Mouse (Mus musculus) ES-Bruce4 (cell line): Measurements from ENCODE around the gene Ech1. TPM values are rescaled to one million over a fixed set of nuclear protein-coding genes. Genes with fewer than 3 reads are reported as not detected.

Experiments
- H3K27ac ChIP-seq: 2 replicates; pipeline ENCODE4 v1.5.1; 2012; ENCODE audit warnings: low read length, inconsistent platforms; ENCODE audit not compliant: insufficient read depth
- H3K27me3 ChIP-seq: 2 replicates; pipeline ENCODE4 v1.6.1; 2012; ENCODE audit warnings: mild to moderate bottlenecking, low read length, inconsistent platforms; ENCODE audit not compliant: control insufficient read depth, poor library complexity, insufficient read depth, severe bottlenecking
- H3K36me3 ChIP-seq: 2 replicates; pipeline ENCODE4 v1.6.1; 2012; ENCODE audit warnings: inconsistent platforms, mild to moderate bottlenecking, low read length, moderate library complexity; ENCODE audit not compliant: control insufficient read depth, poor library complexity, insufficient read depth, severe bottlenecking
- H3K4me1 ChIP-seq: one replicate; pipeline ENCODE4 v1.8.1; 2011; ENCODE audit warnings: low read length; ENCODE audit not compliant: control insufficient read depth, insufficient read depth
- H3K4me3 ChIP-seq: 2 replicates; pipeline ENCODE4 v1.5.1; 2011; ENCODE audit warnings: low read depth, mild to moderate bottlenecking, low read length
- H3K9ac ChIP-seq: 2 replicates; pipeline ENCODE4 v1.6.1; 2012; ENCODE audit warnings: low read depth, mild to moderate bottlenecking, inconsistent platforms; ENCODE audit not compliant: poor library complexity, severe bottlenecking
- H3K9me3 ChIP-seq: replicated peaks from 2 replicates; pipeline ENCODE4 v1.6.1; 2012; ENCODE audit warnings: mild to moderate bottlenecking, low read length, inconsistent platforms; ENCODE audit not compliant: control insufficient read depth, poor library complexity, insufficient read depth, severe bottlenecking
- CTCF ChIP-seq: IDR thresholded peaks from one replicate; pipeline ENCODE4 v1.8.1; 2011; ENCODE audit warnings: low read depth, low read length
- EP300 ChIP-seq: IDR thresholded peaks from 2 replicates; pipeline ENCODE4 v1.6.1; 2011; ENCODE audit warnings: low read depth, low read length; ENCODE audit not compliant: insufficient read depth
- POLR2A ChIP-seq: IDR thresholded peaks from one replicate; pipeline ENCODE4 v1.8.1; 2011; ENCODE audit warnings: low read length; ENCODE audit not compliant: insufficient read depth
- polyA plus RNA-seq: library from polyadenylated mRNA; stranded (reverse); fragments of >200 nt; gene quantifications from 2 replicates; pipeline ENCODE4 v1.2.4, GENCODE M21; 2011; ENCODE audit warnings: low read depth; ENCODE audit not compliant: missing spikeins, insufficient read depth, insufficient read length

Ech1 gene
- polyA plus RNA-seq, 1 experiment, result 41.3 TPM

- TF ChIP-seq CTCF, result no peak
- no peak for TF ChIP-seq EP300
- no peak for TF ChIP-seq POLR2A
- H3K4me1 ChIP-seq, result no peaks in the 10 kb centered on the region
- H3K27me3 ChIP-seq, result no peaks in the 10 kb centered on the region
- no peak overlapping the region for H3K9ac ChIP-seq
- no peaks in the 10 kb centered on the region; the same call in 1 of the 2 replicates for H3K36me3 ChIP-seq
- no peaks in the 10 kb centered on the region for H3K9me3 ChIP-seq
- H3K4me3 ChIP-seq, result no peak overlapping the region
- H3K27ac ChIP-seq, result no peak overlapping the region
These were observed 6.6 kb downstream of the Ech1 start for GRCm38 (mm10) chr7:28831411-28832125.

GRCm38 (mm10) chr7:28832137-28832536, 7.1 kb downstream of the Ech1 start:
- H3K27ac ChIP-seq, result no peak overlapping the region
- H3K4me1 ChIP-seq, result no peaks in the 10 kb centered on the region
- H3K4me3 ChIP-seq, result no peak overlapping the region
- no peaks in the 10 kb centered on the region for H3K9me3 ChIP-seq
- TF ChIP-seq EP300, result no peak
- TF ChIP-seq POLR2A, result no peak
- no peak for TF ChIP-seq CTCF
- no peaks in the 10 kb centered on the region; the same call in 1 of the 2 replicates for H3K36me3 ChIP-seq
- H3K9ac ChIP-seq, result no peak overlapping the region
- no peaks in the 10 kb centered on the region for H3K27me3 ChIP-seq

GRCm38 (mm10) chr7:28833723-28834347, 8.8 kb downstream of the Ech1 start, which contains the start of gene Lgals4:
Lgals4 (plus strand) TSS chr7:28833854.
- Histone ChIP-seq H3K27ac (no peak within 1 kb of the TSS), H3K4me3 (no peak within 1 kb of the TSS), H3K4me1 (no peaks in the 10 kb centered on the region), H3K36me3 (no peaks in the 10 kb centered on the region; the same call in 1 of the 2 replicates), H3K9me3 (no peaks in the 10 kb centered on the region), H3K9ac (no peak within 1 kb of the TSS), H3K27me3 (no peaks in the 10 kb centered on the region)
- TF ChIP-seq CTCF (no peak), POLR2A (no peak), EP300 (no peak)

- no peak for TF ChIP-seq POLR2A
- TF ChIP-seq EP300, result no peak
- TF ChIP-seq CTCF, result no peak
- no peak overlapping the region for H3K27ac ChIP-seq
These were observed 11.9 kb downstream of the Ech1 start for GRCm38 (mm10) chr7:28836936-28837335.

GRCm38 (mm10) chr7:28838331-28838730, 13.3 kb downstream of the Ech1 start:
- H3K36me3 ChIP-seq, result no peaks in the 10 kb centered on the region
- no peak overlapping the region for H3K27ac ChIP-seq
- H3K9me3 ChIP-seq, result no peaks in the 10 kb centered on the region
- no peak overlapping the region for H3K9ac ChIP-seq
- no peaks in the 10 kb centered on the region for H3K4me1 ChIP-seq
- TF ChIP-seq EP300 (no peak), CTCF (no peak), POLR2A (no peak)
- H3K4me3 ChIP-seq, result no peak overlapping the region
- no peaks in the 10 kb centered on the region for H3K27me3 ChIP-seq

More at GRCm38 (mm10) chr7:28836936-28837335, 11.9 kb downstream of the Ech1 start:
- no peak overlapping the region for H3K9ac ChIP-seq
- no peaks in the 10 kb centered on the region for H3K36me3 ChIP-seq
- no peak overlapping the region for H3K4me3 ChIP-seq
- no peaks in the 10 kb centered on the region for H3K27me3 ChIP-seq
- no peaks in the 10 kb centered on the region for H3K4me1 ChIP-seq
- no peaks in the 10 kb centered on the region for H3K9me3 ChIP-seq

GRCm38 (mm10) chr7:28847273-28847672, 22.3 kb downstream of the Ech1 start:
- no peak for TF ChIP-seq EP300
- no peak for TF ChIP-seq CTCF
- no peak for TF ChIP-seq POLR2A
- no peak overlapping the region for H3K4me3 ChIP-seq
- H3K9me3 ChIP-seq, result no peaks in the 10 kb centered on the region
- no peak overlapping the region for H3K27ac ChIP-seq
- no peaks in the 10 kb centered on the region for H3K36me3 ChIP-seq
- no peak overlapping the region for H3K9ac ChIP-seq
- no peaks in the 10 kb centered on the region for H3K4me1 ChIP-seq
- H3K27me3 ChIP-seq, result no peaks in the 10 kb centered on the region
